In the genomic region with DNA sequence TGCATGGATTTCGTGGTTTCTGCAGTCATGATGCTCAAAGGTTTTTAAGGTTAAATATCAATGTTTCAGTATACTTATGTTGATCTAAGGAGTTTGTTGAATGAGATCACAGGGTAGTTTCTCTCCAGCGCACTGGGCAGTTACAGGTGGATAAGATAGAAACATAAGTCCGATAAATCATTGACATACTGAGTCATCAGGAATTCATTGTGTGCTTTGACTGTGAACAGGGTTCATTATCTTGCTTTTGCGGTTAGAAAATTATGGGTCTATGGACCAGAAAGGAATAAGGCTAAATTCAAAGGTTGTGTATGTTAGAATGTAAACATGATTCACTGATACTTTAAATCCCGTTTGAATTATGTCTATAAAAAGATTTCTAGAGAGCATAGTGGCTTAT, we compare ENCODE assay signal across 24 mouse cellular contexts. TPM values are rescaled to one million over a fixed set of nuclear protein-coding genes. Genes with fewer than 3 reads are reported as not detected.
A peak's percentile ranks its signal among the peaks of the same experiment; 100 is the strongest.
DNase-seq lines count a peak whose midpoint lies in the region; ATAC-seq and TF ChIP-seq lines count a peak whose summit lies in the region.
"Had no signal": no experiment of that assay in that cellular context is flagged by ENCODE, and none has a peak within 500 bp of the region (broad histone marks: within the 10 kb centered on the region; RNA-seq: fewer than 3 reads in every experiment).

No protein-coding gene starts in this region.

- no peaks in the 10 kb centered on the region for H3K36me3 ChIP-seq in kidney, embryonic 14.5 days (ENCODE audit: control insufficient read depth, insufficient read depth, low read length)
- H3K36me3 ChIP-seq in C2C12 (ENCODE audit: control insufficient read depth, insufficient read depth) = no peaks in the 10 kb centered on the region
- no peaks in the 10 kb centered on the region for H3K36me3 ChIP-seq in intestine, postnatal 0 days (ENCODE audit: control insufficient read depth, insufficient read depth)
- no peaks in the 10 kb centered on the region for H3K36me3 ChIP-seq in stomach, embryonic 15.5 days
- no peaks in the 10 kb centered on the region for H3K36me3 ChIP-seq in hindbrain, embryonic 14.5 days (replicated peaks; ENCODE audit: control insufficient read depth, insufficient read depth)
- H3K36me3 ChIP-seq: heart, embryonic 10.5 days; limb, embryonic 10.5 days; midbrain, embryonic 12.5 days; neural tube, embryonic 13.5 days had no signal

- H3K9ac ChIP-seq in kidney, embryonic 14.5 days (ENCODE audit: low read depth, low read length) = no peak overlapping the region
- H3K9ac ChIP-seq in intestine, postnatal 0 days (ENCODE audit: low read depth, low read length) = 0 out of 2 replicates have a peak overlapping the region, but pooled peaks have one; percentile 8
- no peak overlapping the region for H3K9ac ChIP-seq in stomach, embryonic 15.5 days
- no peak overlapping the region for H3K9ac ChIP-seq in hindbrain, embryonic 14.5 days
- H3K9ac ChIP-seq: lung, embryonic 14.5 days; midbrain, embryonic 12.5 days; neural tube, embryonic 13.5 days had no signal

- no peak overlapping the region for H3K27ac ChIP-seq in kidney, embryonic 14.5 days (ENCODE audit: low read depth, low read length)
- H3K27ac ChIP-seq in intestine, postnatal 0 days (ENCODE audit: low read depth, low read length) = peak overlapping the region; percentile 86
- H3K27ac ChIP-seq in stomach, embryonic 15.5 days = 0 out of 2 replicates have a peak overlapping the region, but pooled peaks have one; percentile 37
- H3K27ac ChIP-seq in hindbrain, embryonic 14.5 days = no peak overlapping the region
- H3K27ac ChIP-seq: heart, embryonic 10.5 days; limb, embryonic 10.5 days; macrophage; midbrain, embryonic 12.5 days; neural tube, embryonic 13.5 days had no signal

- TF ChIP-seq CTCF in C2C12 (IDR thresholded peaks at IDR 0.05; ENCODE audit: control insufficient read depth, insufficient read depth, insufficient read length) = no peak
- TF ChIP-seq CTCF in intestine, postnatal 0 days (IDR thresholded peaks at IDR 0.05; ENCODE audit: low read depth) = no peak

- no peaks in the 10 kb centered on the region for H3K79me2 ChIP-seq in C2C12 (ENCODE audit: control insufficient read depth, insufficient read depth)

- H3K4me1 ChIP-seq in kidney, embryonic 14.5 days (ENCODE audit: control insufficient read depth, insufficient read depth, low read length) = no peaks in the 10 kb centered on the region
- H3K4me1 ChIP-seq in intestine, postnatal 0 days (replicated peaks; ENCODE audit: control insufficient read depth, insufficient read depth, low read length) = peaks cover 9% of the 10 kb centered on the region; the same call in 1 of the 2 replicates
- H3K4me1 ChIP-seq in stomach, embryonic 15.5 days = 0 out of 2 replicates have a peak, but pooled peaks cover 4% of the 10 kb centered on the region
- H3K4me1 ChIP-seq in hindbrain, embryonic 14.5 days (replicated peaks; ENCODE audit: control insufficient read depth, insufficient read depth, low read length) = no peaks in the 10 kb centered on the region
- H3K4me1 ChIP-seq: limb, embryonic 10.5 days; midbrain, embryonic 12.5 days; neural tube, embryonic 13.5 days had no signal

- no peaks in the 10 kb centered on the region for H3K9me3 ChIP-seq in kidney, embryonic 14.5 days (ENCODE audit: control insufficient read depth, low read length)
- no peaks in the 10 kb centered on the region for H3K9me3 ChIP-seq in intestine, postnatal 0 days (ENCODE audit: control insufficient read depth)
- no peaks in the 10 kb centered on the region for H3K9me3 ChIP-seq in stomach, embryonic 15.5 days
- no peaks in the 10 kb centered on the region for H3K9me3 ChIP-seq in hindbrain, embryonic 14.5 days (ENCODE audit: control insufficient read depth, low read length)
- H3K9me3 ChIP-seq: heart, embryonic 10.5 days; limb, embryonic 10.5 days; midbrain, embryonic 12.5 days; neural tube, embryonic 13.5 days had no signal

- no peaks in the 10 kb centered on the region for H3K79me3 ChIP-seq in C2C12 (ENCODE audit: low read depth)

- no peak overlapping the region for H3K4me2 ChIP-seq in kidney, embryonic 14.5 days (replicated peaks; ENCODE audit: low read depth, low read length)
- H3K4me2 ChIP-seq in intestine, postnatal 0 days (replicated peaks; ENCODE audit: low read depth) = peak overlapping the region; percentile 33
- H3K4me2 ChIP-seq in stomach, embryonic 15.5 days = no peak overlapping the region
- no peak overlapping the region for H3K4me2 ChIP-seq in hindbrain, embryonic 14.5 days (replicated peaks)
- H3K4me2 ChIP-seq: lung, embryonic 14.5 days; midbrain, embryonic 12.5 days; neural tube, embryonic 13.5 days had no signal

- peak; percentile 53 for DNase-seq in kidney, adult 9 months
- DNase-seq in hindbrain, embryonic 14.5 days (ENCODE audit: low spot score) = no peak
- no peak for DNase-seq in adrenal gland, postnatal 25 days
- DNase-seq: cerebellum, adult 8-10 months; kidney, postnatal 14 days; lung, embryonic 14.5 days had no signal

- no peak overlapping the region for H3K4me3 ChIP-seq in kidney, embryonic 14.5 days (ENCODE audit: low read length)
- no peak overlapping the region for H3K4me3 ChIP-seq in C2C12 (ENCODE audit: insufficient read depth, poor library complexity, severe bottlenecking)
- H3K4me3 ChIP-seq in intestine, postnatal 0 days (ENCODE audit: low read depth, low read length) = no peak overlapping the region
- H3K4me3 ChIP-seq in stomach, embryonic 15.5 days (replicated peaks) = no peak overlapping the region
- no peak overlapping the region for H3K4me3 ChIP-seq in hindbrain, embryonic 14.5 days (replicated peaks; ENCODE audit: low read length)
- H3K4me3 ChIP-seq: heart, embryonic 10.5 days; limb, embryonic 10.5 days; midbrain, embryonic 12.5 days; neural tube, embryonic 13.5 days had no signal

- WGBS in kidney, embryonic 14.5 days = 61% methylated on average over 5 of the region's 5 CpGs
- 27% methylated on average over 5 of the region's 5 CpGs for WGBS in intestine, postnatal 0 days
- 42% methylated on average over 5 of the region's 5 CpGs for WGBS in stomach, embryonic 15.5 days
- 79% methylated on average over 5 of the region's 5 CpGs for WGBS in hindbrain, embryonic 14.5 days

- H3K27me3 ChIP-seq in kidney, embryonic 14.5 days (ENCODE audit: control insufficient read depth, insufficient read depth, low read length) = no peaks in the 10 kb centered on the region
- H3K27me3 ChIP-seq in C2C12 (ENCODE audit: control insufficient read depth, insufficient read depth, insufficient read length) = peaks cover 6% of the 10 kb centered on the region
- H3K27me3 ChIP-seq in intestine, postnatal 0 days (replicated peaks; ENCODE audit: control insufficient read depth, insufficient read depth, low read length) = no peaks in the 10 kb centered on the region
- H3K27me3 ChIP-seq in stomach, embryonic 15.5 days (replicated peaks) = no peaks in the 10 kb centered on the region
- no peaks in the 10 kb centered on the region for H3K27me3 ChIP-seq in hindbrain, embryonic 14.5 days (ENCODE audit: control insufficient read depth, insufficient read depth, low read length)
- H3K27me3 ChIP-seq: CH12.LX; midbrain, embryonic 12.5 days; neural tube, embryonic 13.5 days had no signal

- no peak overlapping the region for H3ac ChIP-seq in C2C12 (ENCODE audit: control insufficient read depth, insufficient read length, low read depth)

- ATAC-seq in kidney, embryonic 14.5 days (ENCODE audit: low FRiP score, low TSS enrichment) = no peak
- ATAC-seq in intestine, postnatal 0 days = peak; percentile 55
- peak; percentile 61 for ATAC-seq in stomach, embryonic 15.5 days (ENCODE audit: insufficient read depth, low FRiP score, low read depth)
- ATAC-seq in hindbrain, embryonic 14.5 days (ENCODE audit: low FRiP score) = no peak

TF ChIP-seq in C2C12, 6 proteins besides CTCF, POLR2A, EP300 and RAD21:
- peak; percentile 99 for TF ChIP-seq FOSL1 (IDR thresholded peaks at IDR 0.05; ENCODE audit: insufficient read depth, low read length, poor library complexity, severe bottlenecking)
- TF ChIP-seq MAX (IDR thresholded peaks at IDR 0.05) = peak; percentile 33
- no peak for TF ChIP-seq MYOG (IDR thresholded peaks at IDR 0.05; ENCODE audit: control insufficient read depth, extremely low read depth, insufficient read length)

RNA-seq across cellular contexts. Expression of a gene that starts 4.2 kb away (rescaled TPM):
- polyA plus RNA-seq in kidney, embryonic 14.5 days (2014; fragmentation: Nextera tagmentation; extraction: Ambion mirVana) = 0.22 and 0.26 TPM in 2 replicates
- polyA plus RNA-seq in C2C12 (2012; fragmentation: generic; extraction: Trizol) = not detected
- polyA plus RNA-seq in intestine, postnatal 0 days (2015; fragmentation: Nextera tagmentation; extraction: Ambion mirVana) = 10.0 and 10.2 TPM in 2 replicates
- polyA plus RNA-seq in stomach, embryonic 15.5 days (2015; fragmentation: Nextera tagmentation; extraction: Ambion mirVana) = 0.57 and 0.93 TPM in 2 replicates
- polyA plus RNA-seq in hindbrain, embryonic 14.5 days (2014; fragmentation: Nextera tagmentation; extraction: Ambion mirVana) = not detected in 2 replicates
- not detected in 2 replicates for total RNA-seq in adrenal gland, postnatal 25 days (2021)
- total RNA-seq: gastrocnemius, postnatal 4 days; left cerebral cortex, adult 18-20 months had no signal
- polyA plus RNA-seq: forebrain, embryonic 11.5 days; heart, embryonic 10.5 days; hindbrain, embryonic 11.5 days; limb, embryonic 10.5 days; macrophage; midbrain, embryonic 12.5 days; neural tube, embryonic 13.5 days had no signal

RNA-seq across cellular contexts. Expression of a gene that starts 21.8 kb away (rescaled TPM):
- polyA plus RNA-seq in kidney, embryonic 14.5 days (2014; fragmentation: Nextera tagmentation; extraction: Ambion mirVana) = not detected in 2 replicates
- not detected for polyA plus RNA-seq in C2C12 (2012; fragmentation: generic; extraction: Trizol)
- polyA plus RNA-seq in intestine, postnatal 0 days (2015; fragmentation: Nextera tagmentation; extraction: Ambion mirVana) = 159 and 166 TPM in 2 replicates
- polyA plus RNA-seq in stomach, embryonic 15.5 days (2015; fragmentation: Nextera tagmentation; extraction: Ambion mirVana) = 0.92 and 1.3 TPM in 2 replicates
- not detected in 2 replicates for polyA plus RNA-seq in hindbrain, embryonic 14.5 days (2014; fragmentation: Nextera tagmentation; extraction: Ambion mirVana)
- total RNA-seq in adrenal gland, postnatal 25 days (2021) = not detected in 2 replicates
- total RNA-seq: CH12.LX; gastrocnemius, adult 18-20 months; gastrocnemius, postnatal 4 days; left cerebral cortex, adult 18-20 months; MEL had no signal
- polyA plus RNA-seq: forebrain, embryonic 11.5 days; heart, embryonic 10.5 days; hindbrain, embryonic 11.5 days; limb, embryonic 10.5 days; lung, embryonic 14.5 days; macrophage; midbrain, embryonic 12.5 days; neural tube, embryonic 13.5 days; spleen, adult 2 months had no signal

RNA-seq across cellular contexts. Expression of a gene that starts 33.3 kb away (rescaled TPM):
- not detected in 2 replicates for polyA plus RNA-seq in kidney, embryonic 14.5 days (2014; fragmentation: Nextera tagmentation; extraction: Ambion mirVana)
- polyA plus RNA-seq in C2C12 (2012; fragmentation: generic; extraction: Trizol) = 0.04 TPM
- 0.33 and 0.56 TPM in 2 replicates for polyA plus RNA-seq in intestine, postnatal 0 days (2015; fragmentation: Nextera tagmentation; extraction: Ambion mirVana)
- polyA plus RNA-seq in stomach, embryonic 15.5 days (2015; fragmentation: Nextera tagmentation; extraction: Ambion mirVana) = not detected in 2 replicates
- polyA plus RNA-seq in hindbrain, embryonic 14.5 days (2014; fragmentation: Nextera tagmentation; extraction: Ambion mirVana) = not detected in 2 replicates
- total RNA-seq in adrenal gland, postnatal 25 days (2021) = not detected in 2 replicates
- total RNA-seq: gastrocnemius, adult 18-20 months; gastrocnemius, postnatal 4 days; left cerebral cortex, adult 18-20 months had no signal
- polyA plus RNA-seq: forebrain, embryonic 11.5 days; heart, embryonic 10.5 days; heart, postnatal 0 days; hindbrain, embryonic 11.5 days; limb, embryonic 10.5 days; lung, embryonic 14.5 days; macrophage; midbrain, embryonic 12.5 days; neural tube, embryonic 13.5 days; spleen, adult 2 months had no signal

RNA-seq across cellular contexts. Expression of a gene that starts 46.0 kb away (rescaled TPM):
- not detected in 2 replicates for polyA plus RNA-seq in kidney, embryonic 14.5 days (2014; fragmentation: Nextera tagmentation; extraction: Ambion mirVana)
- polyA plus RNA-seq in C2C12 (2012; fragmentation: generic; extraction: Trizol) = not detected
- polyA plus RNA-seq in intestine, postnatal 0 days (2015; fragmentation: Nextera tagmentation; extraction: Ambion mirVana) = 2.2 and 2.3 TPM in 2 replicates
- 2.6 and 3.3 TPM in 2 replicates for polyA plus RNA-seq in stomach, embryonic 15.5 days (2015; fragmentation: Nextera tagmentation; extraction: Ambion mirVana)
- 0.24 TPM in 1 of 2 replicates, not detected in the other for polyA plus RNA-seq in hindbrain, embryonic 14.5 days (2014; fragmentation: Nextera tagmentation; extraction: Ambion mirVana)
- total RNA-seq in adrenal gland, postnatal 25 days (2021) = not detected in 2 replicates
- total RNA-seq: gastrocnemius, adult 18-20 months; gastrocnemius, postnatal 4 days had no signal
- polyA plus RNA-seq: forebrain, embryonic 11.5 days; heart, embryonic 10.5 days; heart, postnatal 0 days; hindbrain, embryonic 11.5 days; limb, embryonic 10.5 days; lung, embryonic 14.5 days; midbrain, embryonic 12.5 days had no signal

Comparison
In these comparisons a context has a peak if more than half of its experiments do, and no peak if none do; other contexts are left out.
1. ATAC-seq: peak in intestine, postnatal 0 days (single experiment) and stomach, embryonic 15.5 days (single experiment); none in kidney, embryonic 14.5 days (single experiment) and hindbrain, embryonic 14.5 days (single experiment).
2. H3K27ac ChIP-seq: peak in intestine, postnatal 0 days (single experiment) and stomach, embryonic 15.5 days (single experiment); none in kidney, embryonic 14.5 days (single experiment) and hindbrain, embryonic 14.5 days (single experiment).
3. RNA of a gene that starts 21.8 kb away (polyA plus RNA-seq): 159 to 166 TPM in intestine, postnatal 0 days; 0.92 to 1.3 TPM in stomach, embryonic 15.5 days, not detected in kidney, embryonic 14.5 days, not detected in C2C12 (single experiment) and not detected in hindbrain, embryonic 14.5 days; every median in the first group is over 10 times any median in the second.